Mouse (Mus musculus): Measurements from ENCODE around the gene Ccdc97. TPM values are rescaled to one million over a fixed set of nuclear protein-coding genes. Genes with fewer than 3 reads are reported as not detected.
"Not testable (repeated sequence)": the region's sequence is repeated elsewhere in the genome, so short reads cannot be mapped to it uniquely, and the experiment has no call there.

Ccdc97 gene
- polyA plus RNA-seq, 1 experiment, result 80.5 TPM

DNA sequence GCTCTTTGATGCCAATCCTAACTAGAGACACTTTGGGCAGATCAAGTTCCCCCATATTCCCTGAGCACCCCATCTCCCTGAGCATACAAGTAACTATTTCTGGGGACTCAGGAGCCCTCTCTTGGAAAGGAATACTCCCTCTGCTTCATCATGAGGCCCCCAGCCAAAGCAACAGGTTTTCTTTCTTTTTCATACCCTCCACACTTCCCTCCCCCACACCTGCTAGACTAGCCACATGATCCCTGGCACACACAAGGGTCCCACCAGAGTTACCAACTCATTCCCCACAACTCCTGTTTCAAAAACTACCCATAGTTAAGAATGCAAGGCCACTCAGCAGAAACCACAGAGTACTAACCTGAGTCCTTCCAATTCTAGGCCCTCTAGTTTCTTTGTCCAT, 34.2 kb upstream of the Ccdc97 start:
- no peak for TF ChIP-seq POLR2A (IDR thresholded peaks at IDR 0.05; ENCODE audit: borderline replicate concordance, extremely low read depth, insufficient read depth, insufficient read length, poor library complexity, severe bottlenecking)
- no peak for TF ChIP-seq CTCF (IDR thresholded peaks at IDR 0.05; ENCODE audit: borderline replicate concordance, extremely low read depth, insufficient read depth, insufficient read length)
- DNase-seq (ENCODE audit: low read depth), result peak; percentile 3

DNA sequence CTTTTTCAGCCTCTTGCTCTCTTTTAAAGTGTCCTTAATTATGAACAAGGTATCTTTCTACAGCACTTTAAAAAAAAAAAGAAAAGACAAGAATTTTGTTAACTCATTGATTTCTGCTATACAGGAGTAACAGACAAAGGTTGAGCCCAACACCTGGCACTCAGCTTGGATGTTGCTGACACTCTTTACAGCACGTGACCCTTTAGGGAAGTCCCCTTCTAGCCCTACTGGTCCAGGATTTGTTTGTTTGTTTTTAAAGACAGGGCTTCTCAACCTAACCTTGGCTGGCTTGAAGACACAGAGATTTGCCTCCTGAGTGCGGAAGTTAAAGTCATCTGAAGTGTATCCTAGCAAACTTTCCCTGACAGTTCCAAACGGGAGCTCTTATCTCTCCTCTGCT, 28.0 kb upstream of the Ccdc97 start:
- no peak for DNase-seq (ENCODE audit: low read depth)
- TF ChIP-seq POLR2A (IDR thresholded peaks at IDR 0.05; ENCODE audit: borderline replicate concordance, extremely low read depth, insufficient read depth, insufficient read length, poor library complexity, severe bottlenecking) (no peak), CTCF (IDR thresholded peaks at IDR 0.05; ENCODE audit: borderline replicate concordance, extremely low read depth, insufficient read depth, insufficient read length) (no peak)

DNA sequence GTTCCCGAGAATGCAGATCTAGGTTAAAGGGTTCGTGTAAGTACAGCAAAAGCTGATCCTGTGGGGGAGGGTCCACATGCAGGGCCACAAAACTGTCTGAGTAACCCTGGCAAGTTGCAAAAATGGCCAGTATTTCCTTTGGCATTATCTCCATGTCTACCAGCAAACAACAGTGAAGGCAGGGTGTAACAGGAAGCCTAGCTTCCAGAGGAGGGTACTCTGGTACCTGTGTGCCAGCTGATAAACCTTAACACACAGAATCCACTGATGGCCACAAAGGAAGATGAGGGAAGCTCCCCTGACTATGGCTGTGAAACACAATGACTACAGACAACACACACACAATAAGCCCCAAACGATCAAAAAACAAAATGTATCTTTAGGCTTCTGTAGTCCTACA, 19.4 kb upstream of the Ccdc97 start:
- no peak for DNase-seq (ENCODE audit: low read depth)
- TF ChIP-seq CTCF (IDR thresholded peaks at IDR 0.05; ENCODE audit: borderline replicate concordance, extremely low read depth, insufficient read depth, insufficient read length), result no peak
- no peak for TF ChIP-seq POLR2A (IDR thresholded peaks at IDR 0.05; ENCODE audit: borderline replicate concordance, extremely low read depth, insufficient read depth, insufficient read length, poor library complexity, severe bottlenecking)

DNA sequence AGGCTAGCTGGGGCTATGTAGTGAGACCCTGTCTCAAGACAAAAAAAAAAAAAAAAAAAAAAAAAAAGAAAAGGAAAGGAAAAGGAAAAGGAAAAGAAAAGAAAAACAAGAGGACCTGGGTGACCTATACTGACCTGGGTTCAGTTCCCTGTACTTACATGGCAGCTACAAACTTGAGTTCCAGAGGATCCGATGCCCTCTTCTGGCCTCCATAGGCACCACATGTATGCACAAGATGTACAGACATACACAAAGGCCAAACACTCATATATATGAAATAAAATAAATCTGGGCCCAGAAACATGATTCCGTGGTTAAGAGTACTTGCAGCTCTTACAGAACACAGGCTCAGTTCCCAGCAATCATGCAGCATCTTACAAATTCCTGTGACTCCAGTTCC, 18.0 kb upstream of the Ccdc97 start:
- no peak for DNase-seq (ENCODE audit: low read depth)
- peak; percentile 36; the same call in 1 of the 2 replicates for TF ChIP-seq CTCF (IDR thresholded peaks at IDR 0.05; ENCODE audit: borderline replicate concordance, extremely low read depth, insufficient read depth, insufficient read length)
- no peak for TF ChIP-seq POLR2A (IDR thresholded peaks at IDR 0.05; ENCODE audit: borderline replicate concordance, extremely low read depth, insufficient read depth, insufficient read length, poor library complexity, severe bottlenecking)

DNA sequence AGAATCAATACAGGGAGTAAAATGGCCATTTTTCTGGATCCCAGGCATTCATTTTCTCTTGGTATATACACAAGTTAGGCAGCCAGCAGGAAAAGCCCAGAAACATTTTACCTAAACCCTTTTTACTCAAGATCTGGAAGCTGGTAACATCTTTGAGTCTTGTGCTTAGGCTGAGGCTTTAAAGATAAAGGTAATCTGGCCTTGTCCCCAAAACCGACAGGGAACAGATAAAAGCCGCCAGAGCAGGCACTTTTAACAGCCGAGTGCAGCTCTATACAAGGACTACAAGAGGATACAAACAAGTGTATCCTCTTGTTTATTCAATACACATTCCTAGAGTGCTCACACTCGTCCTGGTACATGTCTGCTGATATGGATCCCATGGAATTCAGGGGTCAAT, 16.1 kb upstream of the Ccdc97 start:
- TF ChIP-seq POLR2A (IDR thresholded peaks at IDR 0.05; ENCODE audit: borderline replicate concordance, extremely low read depth, insufficient read depth, insufficient read length, poor library complexity, severe bottlenecking), result no peak
- no peak for TF ChIP-seq CTCF (IDR thresholded peaks at IDR 0.05; ENCODE audit: borderline replicate concordance, extremely low read depth, insufficient read depth, insufficient read length)
- no peak for DNase-seq (ENCODE audit: low read depth)

DNA sequence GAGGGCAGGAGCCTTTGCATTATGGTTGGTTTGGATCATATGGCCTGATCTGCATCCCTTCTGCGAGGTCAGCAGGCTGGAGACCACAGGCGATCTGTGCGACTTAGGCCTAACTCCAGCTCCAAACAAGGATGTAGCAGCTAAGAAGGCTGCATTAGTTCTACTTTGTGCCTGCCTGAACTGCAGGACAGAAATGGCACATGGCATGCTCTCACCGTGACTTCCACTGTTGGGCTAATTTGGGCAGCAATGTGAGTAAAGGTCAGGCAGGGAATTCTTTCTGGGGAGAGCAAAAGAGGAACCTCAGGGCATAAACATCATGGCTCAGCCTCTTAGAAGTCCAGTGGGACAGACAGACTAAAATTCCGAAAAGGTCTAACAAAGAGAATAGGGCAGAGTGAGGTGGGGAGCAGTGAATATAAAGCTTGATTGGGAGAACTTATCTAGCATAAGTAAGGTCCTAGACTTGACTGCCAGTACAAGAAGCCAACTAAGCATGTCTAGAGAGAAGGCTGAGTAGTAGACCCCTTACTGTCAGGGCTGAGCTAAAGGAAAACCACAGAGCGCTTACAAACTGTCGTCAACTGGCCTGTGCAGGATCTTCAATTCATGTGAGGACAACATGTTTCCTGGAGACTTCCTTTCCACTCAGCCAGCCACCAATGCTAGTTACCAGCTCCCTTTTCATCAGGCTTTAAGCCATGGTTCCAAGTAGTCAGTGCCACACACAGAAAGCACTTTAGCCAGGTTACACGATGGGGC, 12.6 kb upstream of the Ccdc97 start:
- DNase-seq (ENCODE audit: low read depth), result no peak
- TF ChIP-seq POLR2A (IDR thresholded peaks at IDR 0.05; ENCODE audit: borderline replicate concordance, extremely low read depth, insufficient read depth, insufficient read length, poor library complexity, severe bottlenecking), result no peak
- no peak for TF ChIP-seq CTCF (IDR thresholded peaks at IDR 0.05; ENCODE audit: borderline replicate concordance, extremely low read depth, insufficient read depth, insufficient read length)

DNA sequence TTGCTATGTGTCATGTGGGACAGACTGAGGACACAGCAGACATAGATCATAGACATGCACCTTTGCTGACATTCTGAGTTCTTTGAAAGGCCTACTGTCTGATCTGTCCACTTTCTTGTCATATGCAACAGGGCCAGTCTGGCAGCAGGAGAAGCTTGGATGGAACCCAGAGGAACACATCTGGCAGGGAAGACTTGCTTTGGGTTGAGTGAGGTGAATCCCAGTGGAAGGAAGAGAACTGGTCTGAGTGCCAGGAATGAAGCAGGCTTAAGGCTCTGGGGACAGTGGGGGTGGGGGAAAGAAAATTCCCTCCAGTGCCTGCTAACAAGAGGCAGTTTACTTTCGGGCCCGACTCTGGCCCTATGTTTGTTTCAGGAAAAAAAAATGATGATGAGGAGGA, 11.0 kb upstream of the Ccdc97 start:
- no peak for DNase-seq (ENCODE audit: low read depth)
- TF ChIP-seq CTCF (IDR thresholded peaks at IDR 0.05; ENCODE audit: borderline replicate concordance, extremely low read depth, insufficient read depth, insufficient read length) (no peak), POLR2A (IDR thresholded peaks at IDR 0.05; ENCODE audit: borderline replicate concordance, extremely low read depth, insufficient read depth, insufficient read length, poor library complexity, severe bottlenecking) (no peak)

DNA sequence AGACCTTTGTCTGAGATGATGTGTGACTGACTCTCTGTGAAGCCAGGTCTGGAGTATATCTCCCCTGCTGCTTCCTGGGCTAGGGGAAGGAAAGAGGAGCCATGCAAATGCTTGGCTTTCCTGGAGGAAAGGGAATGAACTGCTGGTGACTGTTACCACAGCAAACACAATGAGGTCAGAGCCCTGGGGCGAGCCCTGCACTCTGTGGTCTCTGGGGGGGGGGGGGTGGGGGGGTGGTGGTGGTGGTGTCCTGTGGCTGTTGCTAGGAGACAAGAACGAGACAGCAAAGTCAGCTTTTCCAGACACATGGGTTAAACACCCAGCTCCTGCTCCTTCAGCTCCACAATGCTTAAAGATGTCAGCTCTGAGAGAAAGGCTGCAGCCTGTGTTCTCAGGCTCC, 10.5 kb upstream of the Ccdc97 start:
- TF ChIP-seq CTCF (IDR thresholded peaks at IDR 0.05; ENCODE audit: borderline replicate concordance, extremely low read depth, insufficient read depth, insufficient read length), result no peak
- TF ChIP-seq POLR2A (IDR thresholded peaks at IDR 0.05; ENCODE audit: borderline replicate concordance, extremely low read depth, insufficient read depth, insufficient read length, poor library complexity, severe bottlenecking), result no peak
- DNase-seq (ENCODE audit: low read depth), result no peak

DNA sequence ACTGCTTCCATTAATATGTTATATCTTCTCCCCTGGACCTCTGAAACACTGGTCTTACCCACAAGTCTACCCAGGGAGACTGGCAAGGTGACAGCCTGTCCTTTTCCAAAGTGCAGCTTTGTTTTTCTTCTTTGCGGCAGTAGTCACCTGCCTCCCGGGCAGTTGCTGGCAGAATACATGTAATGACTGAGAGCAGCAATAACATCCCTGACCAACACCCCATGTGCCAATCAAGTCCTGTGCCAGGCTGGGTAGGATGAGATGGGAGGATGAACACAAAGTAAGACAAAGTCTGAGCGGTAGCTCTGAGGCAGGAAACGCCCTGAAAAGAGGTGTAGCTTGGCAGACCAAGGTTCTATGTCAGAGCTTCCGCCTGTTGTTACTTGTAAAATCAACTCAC, 8.9 kb upstream of the Ccdc97 start:
- TF ChIP-seq POLR2A (IDR thresholded peaks at IDR 0.05; ENCODE audit: borderline replicate concordance, extremely low read depth, insufficient read depth, insufficient read length, poor library complexity, severe bottlenecking), result no peak
- TF ChIP-seq CTCF (IDR thresholded peaks at IDR 0.05; ENCODE audit: borderline replicate concordance, extremely low read depth, insufficient read depth, insufficient read length), result no peak
- DNase-seq (ENCODE audit: low read depth), result no peak

DNA sequence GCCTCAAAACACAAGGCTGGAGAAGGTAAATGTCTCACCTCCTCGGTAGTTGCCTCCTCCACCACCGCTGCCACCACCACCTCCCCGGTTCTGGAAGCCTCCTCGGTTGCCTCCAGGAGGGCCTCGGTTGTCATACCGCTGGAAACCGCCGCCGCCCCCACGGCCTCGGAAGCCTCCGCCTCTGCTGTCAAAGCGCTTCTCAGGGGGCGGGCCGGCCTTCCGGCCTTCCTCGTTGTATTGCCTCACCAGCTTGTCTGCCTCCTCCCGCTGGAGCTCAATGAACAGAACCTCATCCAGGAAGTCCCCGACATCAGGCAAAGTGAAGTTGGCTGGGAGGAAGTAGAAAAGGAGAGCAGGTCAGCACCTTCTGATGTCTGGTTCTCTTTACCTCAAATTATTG, 7.0 kb upstream of the Ccdc97 start:
- no peak for DNase-seq (ENCODE audit: low read depth)
- TF ChIP-seq POLR2A (IDR thresholded peaks at IDR 0.05; ENCODE audit: borderline replicate concordance, extremely low read depth, insufficient read depth, insufficient read length, poor library complexity, severe bottlenecking) (no peak), CTCF (IDR thresholded peaks at IDR 0.05; ENCODE audit: borderline replicate concordance, extremely low read depth, insufficient read depth, insufficient read length) (no peak)

DNA sequence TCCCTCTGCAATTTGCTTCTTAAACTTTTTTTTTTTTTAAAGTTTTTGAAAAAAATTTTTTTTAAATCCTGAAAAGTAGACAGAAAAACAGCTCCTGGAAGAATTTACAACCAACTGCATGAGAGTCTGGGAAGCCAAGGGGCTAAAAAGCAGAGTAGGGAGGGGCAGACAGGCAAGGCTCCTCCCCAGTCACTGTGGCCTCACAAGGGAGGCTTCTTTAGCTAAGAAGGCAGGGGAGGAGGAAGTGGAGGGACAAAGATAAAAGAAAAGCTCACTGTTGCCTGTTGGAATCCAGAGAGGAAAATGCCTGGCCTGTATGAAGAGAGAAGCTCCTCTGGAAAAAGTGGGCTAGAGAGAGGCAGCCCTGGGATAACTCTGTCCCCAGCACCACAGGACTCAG, 2.9 kb upstream of the Ccdc97 start:
- not testable (repeated sequence) for DNase-seq (ENCODE audit: low read depth)

DNA sequence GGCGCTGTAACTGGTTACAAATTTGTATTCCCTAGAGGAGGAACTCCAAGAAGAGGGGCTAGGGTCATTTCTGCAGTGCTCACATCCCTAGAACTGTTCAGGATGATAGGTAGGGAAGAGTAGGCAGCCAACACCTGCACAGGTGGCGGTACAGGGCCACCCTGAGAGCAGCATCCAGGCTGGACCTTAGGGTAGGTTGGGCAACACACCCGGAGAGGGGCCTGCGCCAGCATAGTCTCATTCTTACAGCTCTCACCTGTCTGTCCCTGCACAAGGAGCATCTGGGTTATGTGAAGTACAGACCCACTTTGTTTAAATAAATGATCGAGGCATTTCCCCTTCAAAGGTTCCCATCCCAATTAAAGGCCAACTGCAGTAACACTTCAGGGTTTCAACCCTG, 1.9 kb upstream of the Ccdc97 start:
- DNase-seq (ENCODE audit: low read depth), result no peak
- no peak for TF ChIP-seq CTCF (IDR thresholded peaks at IDR 0.05; ENCODE audit: borderline replicate concordance, extremely low read depth, insufficient read depth, insufficient read length)
- no peak for TF ChIP-seq POLR2A (IDR thresholded peaks at IDR 0.05; ENCODE audit: borderline replicate concordance, extremely low read depth, insufficient read depth, insufficient read length, poor library complexity, severe bottlenecking)

Measured in brain, embryonic 14.5 days (tissue).